Mouse (Mus musculus) heart, adult 9 months (tissue): Measurements from ENCODE around the gene Rasgrf1.
"Not testable (repeated sequence)": the region's sequence is repeated elsewhere in the genome, so short reads cannot be mapped to it uniquely, and the experiment has no call there.

Source experiments
- DNase-seq, 2 experiments: peaks; one replicate each; pipeline ENCODE4 v3.0.0; 2022; ENCODE audit warnings: low spot score in 2 of 2

The Rasgrf1 gene

DNA sequence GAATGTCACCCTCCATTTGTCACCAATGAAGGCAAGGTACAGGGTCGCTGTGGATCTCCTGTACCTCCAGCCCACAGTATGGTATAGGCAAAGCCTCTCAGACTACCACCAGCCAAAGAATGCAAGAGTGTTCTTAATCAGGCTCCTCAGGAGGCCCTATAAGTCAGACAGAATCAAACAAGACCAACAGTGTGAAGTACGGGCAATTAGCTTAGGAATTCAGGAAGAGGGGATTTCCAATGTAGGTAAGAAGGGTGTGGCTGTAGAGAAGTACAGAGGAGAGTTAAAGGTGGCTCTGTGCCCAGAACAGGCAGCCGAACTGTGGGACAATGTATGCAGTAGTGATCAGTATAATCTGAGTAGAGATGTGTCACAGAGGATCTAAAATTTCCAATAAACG is 126.6 kb downstream of the Rasgrf1 start:
- DNase-seq, result no peak

GRCm38 (mm10) chr9:90038535-90038934 is 128.8 kb downstream of the Rasgrf1 start:
- DNase-seq, result no peak

DNA sequence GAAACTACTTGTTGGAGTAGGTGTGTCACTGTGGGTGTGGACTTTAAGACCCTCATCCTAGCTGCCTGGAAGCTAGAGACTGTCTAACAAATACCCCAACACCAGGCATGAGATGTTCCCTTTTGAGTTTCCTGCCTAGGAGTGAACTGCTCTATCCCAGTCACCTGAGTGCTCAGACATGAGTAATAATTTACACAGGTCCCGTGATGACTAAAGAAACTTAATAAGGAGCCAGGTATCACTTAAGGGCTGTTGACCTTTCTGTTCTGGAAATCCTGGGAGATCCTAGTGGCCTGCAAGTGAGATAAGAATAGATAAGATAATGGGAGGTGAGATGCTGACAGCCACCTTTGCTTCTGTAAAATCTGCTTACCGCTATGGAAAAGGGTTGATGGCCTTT is 131.2 kb downstream of the Rasgrf1 start:
- no peak for DNase-seq

- no peak for DNase-seq
These were observed 131.8 kb downstream of the Rasgrf1 start for GRCm38 (mm10) chr9:90041556-90041955.

- DNase-seq, result not testable (repeated sequence)
These were observed 133.2 kb downstream of the Rasgrf1 start for GRCm38 (mm10) chr9:90042906-90043305.

DNA sequence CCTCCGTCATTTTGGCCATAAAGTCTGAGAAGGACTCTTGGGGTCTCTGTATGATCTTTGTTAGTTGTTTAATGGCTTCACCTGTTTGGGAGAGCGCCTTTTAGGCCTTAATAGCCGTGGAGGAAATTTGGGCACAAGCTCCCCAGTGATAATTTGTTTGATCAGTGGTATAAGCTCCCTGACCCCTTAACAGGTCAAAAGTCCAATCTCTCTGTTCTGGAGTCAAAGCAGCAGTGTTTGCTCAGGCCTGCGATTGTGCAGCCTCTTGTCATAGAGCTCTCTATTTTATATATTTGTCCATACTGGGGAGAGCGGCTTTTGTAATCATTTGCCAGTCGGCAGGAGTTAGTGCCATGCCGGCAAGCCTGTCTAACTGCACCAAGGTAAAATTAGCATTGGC is 135.5 kb downstream of the Rasgrf1 start:
- DNase-seq, result no peak

DNA sequence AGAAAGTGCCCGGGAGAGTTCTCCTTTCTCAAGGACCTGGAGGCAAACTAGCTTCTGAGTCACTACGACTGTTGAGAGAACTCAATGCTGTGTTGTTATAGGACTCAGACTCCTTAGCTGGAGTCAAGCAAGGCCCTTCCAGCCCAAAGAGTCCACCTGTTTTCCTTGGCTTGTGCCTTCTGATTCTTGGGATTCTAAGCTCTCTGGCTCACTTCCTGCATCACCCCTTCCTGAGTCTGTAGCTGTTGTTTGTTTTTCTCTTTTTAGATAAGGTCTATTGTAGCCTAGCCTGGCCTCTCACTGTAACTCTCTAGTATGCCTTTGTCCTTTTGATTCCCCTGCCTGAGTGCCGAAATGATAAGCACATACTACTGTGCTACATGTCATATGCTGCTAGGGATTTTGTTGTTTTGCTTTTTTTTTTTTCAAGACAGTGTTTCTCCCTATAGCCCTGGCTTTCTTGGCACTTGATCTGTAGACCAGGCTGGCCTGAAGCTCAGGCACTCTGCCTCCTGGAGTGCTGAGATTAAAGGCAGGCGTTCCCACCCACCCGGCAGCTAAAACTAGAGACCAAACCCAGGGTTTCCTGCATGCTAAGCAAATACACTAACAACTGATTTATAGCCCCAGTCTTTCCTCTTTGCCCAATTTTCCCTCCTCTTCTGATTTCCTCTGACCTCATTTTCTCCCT is 138.4 kb downstream of the Rasgrf1 start:
- DNase-seq, result peak; percentile 50 to 53

DNA sequence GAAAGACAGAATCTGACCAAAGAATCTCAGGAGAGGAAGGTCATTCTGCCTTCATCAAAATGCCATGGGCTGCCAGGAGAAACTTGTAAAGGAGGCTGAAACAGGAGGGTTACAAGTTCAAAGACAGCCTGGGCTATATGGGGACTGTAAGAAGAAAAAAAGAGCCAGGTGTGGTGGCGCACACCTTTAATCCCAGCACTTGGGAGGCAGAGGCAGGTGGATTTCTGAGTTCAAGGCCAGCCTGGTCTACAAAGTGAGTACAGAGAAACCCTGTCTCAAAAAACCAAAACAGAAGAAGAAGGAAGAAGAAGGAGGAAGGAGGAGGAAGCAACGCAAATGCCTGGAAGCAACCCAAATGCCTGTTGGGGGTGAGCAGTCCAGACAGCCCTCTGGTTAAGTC is 144.1 kb downstream of the Rasgrf1 start, which contains the start of gene Ctsh:
Gene Ctsh, plus strand, starts transcription at position 301 of the 400 bp plus-strand sequence.
- no peak for DNase-seq

- peak; percentile 75 to 82 for DNase-seq
These were observed 144.8 kb downstream of the Rasgrf1 start for GRCm38 (mm10) chr9:90054371-90055145.

DNA sequence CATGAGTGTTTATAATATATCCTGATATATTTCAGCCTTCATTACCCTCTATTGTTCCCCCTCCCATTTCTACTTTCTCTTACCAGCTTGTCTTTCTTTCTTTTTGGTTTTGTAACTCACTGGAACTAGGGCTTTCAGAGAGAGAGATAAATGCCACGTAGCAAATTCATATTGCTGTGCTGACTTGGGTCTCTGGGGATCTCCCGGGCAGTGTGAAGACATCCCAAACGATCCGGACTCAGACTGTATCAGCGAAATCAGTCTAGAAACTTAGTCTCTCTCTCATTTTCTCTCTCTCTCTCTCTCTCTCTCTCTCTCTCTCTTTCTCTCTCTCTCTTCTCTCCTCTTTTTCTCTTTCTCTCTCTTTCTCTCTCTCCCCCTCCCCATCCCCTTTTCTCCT is 145.7 kb downstream of the Rasgrf1 start:
- DNase-seq, result no peak

GRCm38 (mm10) chr9:90055911-90056310 is 146.2 kb downstream of the Rasgrf1 start:
- no peak for DNase-seq

GRCm38 (mm10) chr9:90056716-90057115 is 147.0 kb downstream of the Rasgrf1 start:
- no peak for DNase-seq

GRCm38 (mm10) chr9:90059828-90060573 is 150.3 kb downstream of the Rasgrf1 start:
- DNase-seq, result no peak

GRCm38 (mm10) chr9:90060574-90060875 is 150.8 kb downstream of the Rasgrf1 start:
- DNase-seq, result no peak

GRCm38 (mm10) chr9:90060932-90061331 is 151.2 kb downstream of the Rasgrf1 start:
- DNase-seq, result not testable (repeated sequence)

- no peak for DNase-seq
These were observed 157.6 kb downstream of the Rasgrf1 start for GRCm38 (mm10) chr9:90067341-90067740.

GRCm38 (mm10) chr9:90068786-90069185 is 159.1 kb downstream of the Rasgrf1 start:
- DNase-seq, result no peak

DNA sequence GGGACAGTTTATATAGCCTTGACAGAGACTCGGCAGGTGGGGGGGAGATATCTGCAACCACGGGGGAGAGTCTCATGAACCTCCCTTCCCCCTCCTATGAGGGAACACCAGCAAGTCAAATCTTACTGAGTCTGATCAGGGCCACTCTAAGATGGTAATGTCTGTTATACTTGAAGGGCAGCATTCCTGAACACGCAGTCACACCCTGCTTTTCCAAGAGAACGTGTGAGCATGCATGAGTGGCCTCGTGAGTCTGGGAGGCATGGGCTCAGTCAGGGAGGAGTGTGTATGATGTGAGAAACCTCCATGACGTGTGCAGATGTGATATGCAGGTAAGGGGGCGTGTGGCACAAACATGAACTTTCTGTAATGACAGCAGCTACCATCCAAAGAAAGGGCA is 159.8 kb downstream of the Rasgrf1 start:
- DNase-seq, result no peak

DNA sequence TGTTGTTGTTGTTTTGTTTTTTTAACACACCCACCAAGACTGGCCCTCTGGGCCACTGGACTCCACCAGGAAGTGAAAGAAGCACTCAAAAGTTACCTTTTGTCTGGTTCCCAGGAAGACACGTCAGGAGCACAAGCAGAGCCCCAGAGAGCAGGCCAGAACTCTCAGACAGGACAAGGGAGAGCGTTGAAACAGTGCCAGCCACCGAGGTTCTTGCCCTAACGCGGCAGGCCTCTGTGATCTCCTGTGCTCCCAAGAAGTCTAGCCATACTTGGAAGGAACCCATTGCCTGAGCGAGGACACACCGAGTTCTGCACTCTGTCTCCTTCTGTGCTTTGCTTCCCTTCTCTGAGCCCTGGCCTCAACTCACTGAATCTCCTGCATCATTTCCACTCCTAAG is 160.5 kb downstream of the Rasgrf1 start:
- no peak for DNase-seq

- no peak for DNase-seq
These were observed 165.6 kb downstream of the Rasgrf1 start for GRCm38 (mm10) chr9:90075336-90075735.

- no peak for DNase-seq
These were observed 166.4 kb downstream of the Rasgrf1 start for GRCm38 (mm10) chr9:90076131-90076530.
